Mouse (Mus musculus) hindbrain, postnatal 0 days (tissue): ENCODE measurements around the gene Cspg5. TPM values are rescaled to one million over a fixed set of nuclear protein-coding genes. Genes with fewer than 3 reads are reported as not detected.

Source experiments
- ATAC-seq: fragments of 200-750 bp; cut with Nextera tagmentation; 2 replicates; pipeline ENCODE4 v1.8.0; 2017; ENCODE audit warnings: mild to moderate bottlenecking, moderate TSS enrichment, moderate library complexity
- DNase-seq: peaks from one replicate; pipeline ENCODE4 v3.0.0-alpha.2; 2015; ENCODE audit warnings: low spot score
- H3K27ac ChIP-seq: fragments of 300-500 bp; sonication (generic); 2 replicates; pipeline ENCODE4 v1.5.1; 2014; ENCODE audit warnings: mild to moderate bottlenecking
- H3K27me3 ChIP-seq: fragments of 300-500 bp; sonication (generic); 2 replicates; pipeline ENCODE4 v1.6.1; 2014; ENCODE audit warnings: low read length, mixed read lengths; ENCODE audit not compliant: insufficient read depth
- H3K36me3 ChIP-seq: fragments of 300-500 bp; sonication (generic); 2 replicates; pipeline ENCODE4 v1.6.1; 2014; ENCODE audit warnings: low read length, mixed read lengths; ENCODE audit not compliant: insufficient read depth
- H3K4me1 ChIP-seq: fragments of 300-500 bp; sonication (generic); 2 replicates; pipeline ENCODE4 v1.6.1; 2014; ENCODE audit warnings: antibody characterized with exemption, low read length, mixed read lengths; ENCODE audit not compliant: insufficient read depth
- H3K4me2 ChIP-seq: fragments of 300-500 bp; sonication (generic); 2 replicates; pipeline ENCODE4 v1.6.1; 2014; ENCODE audit warnings: low read depth, mild to moderate bottlenecking, low read length, moderate library complexity, mixed read lengths
- H3K4me3 ChIP-seq: fragments of 300-500 bp; sonication (generic); 2 replicates; pipeline ENCODE4 v1.5.1; 2014; ENCODE audit warnings: low read length
- H3K9ac ChIP-seq: fragments of 300-500 bp; sonication (generic); replicated peaks from 2 replicates; pipeline ENCODE4 v1.6.1; 2014; ENCODE audit warnings: mild to moderate bottlenecking, low read length, moderate library complexity, mixed read lengths
- H3K9me3 ChIP-seq: fragments of 300-500 bp; sonication (generic); 2 replicates; pipeline ENCODE4 v1.6.1; 2016; ENCODE audit warnings: low read length, mixed read lengths
- CTCF ChIP-seq: IDR thresholded peaks from 2 replicates; pipeline ENCODE4 v1.5.1; 2016; ENCODE audit warnings: antibody characterized with exemption, control low read depth, low read depth
- WGBS: fragments of 180-500 bp; shearing (Covaris S2); extraction: QIAGEN DNeasy Blood & Tissue Kit; methylation state at CpG from one replicate; pipeline ENCODE4 v1.1.7; 2014; 5-methylcytosine and 5-hydroxymethylcytosine counted together
- polyA plus RNA-seq: library from polyadenylated mRNA; unstranded; fragments of >200 nt; fragmentation: Nextera tagmentation; extraction: Ambion mirVana; gene quantifications from 2 replicates; pipeline ENCODE4 v1.2.1, GENCODE M21; 2015
- total RNA-seq: library from RNA; depleted of rRNA; stranded (reverse); fragments of >200 nt; gene quantifications from 2 replicates; pipeline ENCODE4 v1.2.3, GENCODE M21; 2014

The Cspg5 gene
- total and polyA plus RNA-seq, 2 experiments from 2014 or later: 266 to 412 TPM

DNA sequence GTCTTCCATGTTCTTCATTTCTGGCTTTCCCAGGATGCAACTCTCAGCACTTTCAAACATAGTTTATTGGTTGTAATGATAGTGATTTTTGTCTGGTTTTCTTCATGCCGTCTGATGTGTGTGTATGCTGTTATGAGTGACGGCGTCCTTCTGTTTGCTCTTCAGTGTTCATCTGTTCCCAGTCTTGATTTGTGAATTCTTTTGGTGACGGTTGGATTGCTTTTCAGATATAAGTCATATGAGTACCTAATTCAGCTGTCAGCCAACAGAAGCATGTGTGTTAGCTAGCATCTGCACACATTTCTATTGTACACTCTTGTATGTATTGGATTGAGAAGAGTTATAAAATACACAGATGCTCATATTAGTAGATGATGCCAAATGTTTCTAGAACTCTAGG lies 19.3 kb upstream of the Cspg5 start:
- Histone ChIP-seq H3K9ac (no peak overlapping the region), H3K27me3 (no peaks in the 10 kb centered on the region), H3K9me3 (no peaks in the 10 kb centered on the region), H3K4me3 (no peak overlapping the region), H3K36me3 (peaks cover 36% of the 10 kb centered on the region), H3K4me2 (no peak overlapping the region), H3K4me1 (no peaks in the 10 kb centered on the region; the same call in 1 of the 2 replicates), H3K27ac (no peak overlapping the region)
- TF ChIP-seq CTCF: no peak
- 93% methylated on average over 4 of the region's 4 CpGs for WGBS
- DNase-seq (no peak), ATAC-seq (no peak)

GRCm38 (mm10) chr9:110226191-110226590 lies 17.4 kb upstream of the Cspg5 start:
- Histone ChIP-seq H3K36me3 (peaks cover 35% of the 10 kb centered on the region), H3K27me3 (no peaks in the 10 kb centered on the region), H3K4me1 (no peaks in the 10 kb centered on the region; the same call in 1 of the 2 replicates), H3K4me3 (no peak overlapping the region), H3K9me3 (no peaks in the 10 kb centered on the region), H3K27ac (no peak overlapping the region), H3K9ac (no peak overlapping the region), H3K4me2 (no peak overlapping the region)
- TF ChIP-seq CTCF: no peak
- no peak for DNase-seq
- ATAC-seq: no peak
- WGBS: 91% methylated on average over 4 of the region's 4 CpGs

DNA sequence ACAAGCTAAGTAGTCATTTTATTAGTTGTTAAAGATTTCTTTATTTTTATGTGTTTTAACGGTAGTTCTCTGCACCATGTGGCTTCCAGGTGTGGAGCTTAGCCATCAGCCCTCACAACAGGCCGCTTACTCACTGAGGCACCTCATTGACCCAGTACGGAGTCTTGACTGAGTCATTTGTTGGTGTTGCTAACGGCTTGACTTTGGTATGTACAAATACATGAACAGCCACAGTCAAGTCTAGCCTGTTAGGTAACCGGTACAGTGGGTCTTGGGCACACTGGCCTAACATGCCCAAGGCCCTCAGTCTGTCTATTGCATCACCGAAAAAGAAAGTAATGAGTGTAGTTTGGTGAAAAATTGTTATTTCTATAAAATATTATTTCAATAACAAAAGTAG lies 14.9 kb upstream of the Cspg5 start:
- H3K9me3 ChIP-seq: no peaks in the 10 kb centered on the region
- DNase-seq: no peak
- WGBS: 80% methylated on average over 6 of the region's 6 CpGs
- no peak overlapping the region for H3K4me2 ChIP-seq
- H3K36me3 ChIP-seq: peaks cover 20% of the 10 kb centered on the region
- H3K27me3 ChIP-seq: no peaks in the 10 kb centered on the region
- no peaks in the 10 kb centered on the region; the same call in 1 of the 2 replicates for H3K4me1 ChIP-seq
- no peak overlapping the region for H3K4me3 ChIP-seq
- no peak for TF ChIP-seq CTCF
- no peak for ATAC-seq
- H3K9ac ChIP-seq: no peak overlapping the region
- H3K27ac ChIP-seq: no peak overlapping the region

DNA sequence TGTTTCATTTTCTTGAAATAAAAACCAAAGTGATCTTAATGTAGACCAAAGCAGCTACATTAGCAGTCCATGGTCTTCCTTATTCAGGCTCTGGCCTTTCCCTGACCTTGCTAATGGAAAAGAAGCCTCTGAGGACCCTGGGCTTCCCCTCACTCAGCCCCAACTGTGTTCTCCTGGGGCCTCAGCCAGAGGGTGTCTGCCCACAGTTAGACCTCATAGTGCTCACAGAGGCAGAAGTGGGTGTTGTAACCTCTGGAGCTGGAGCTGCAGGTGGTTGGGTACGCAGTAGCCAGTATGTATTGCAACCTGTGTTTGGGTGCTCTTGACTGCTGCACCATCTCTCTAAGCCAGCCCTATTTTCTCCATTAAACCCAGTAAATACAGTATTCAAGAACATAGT lies 14.5 kb upstream of the Cspg5 start:
- no peaks in the 10 kb centered on the region for H3K27me3 ChIP-seq
- H3K36me3 ChIP-seq: peaks cover 18% of the 10 kb centered on the region
- ATAC-seq: no peak
- no peak overlapping the region for H3K9ac ChIP-seq
- TF ChIP-seq CTCF: no peak
- no peaks in the 10 kb centered on the region; the same call in 1 of the 2 replicates for H3K4me1 ChIP-seq
- no peak overlapping the region for H3K4me2 ChIP-seq
- no peak for DNase-seq
- H3K4me3 ChIP-seq: no peak overlapping the region
- 100% methylated on average over 1 of the region's 1 CpGs for WGBS
- H3K9me3 ChIP-seq: no peaks in the 10 kb centered on the region
- H3K27ac ChIP-seq: peak overlapping the region; percentile 29; the same call in 1 of the 2 replicates

- Histone ChIP-seq H3K4me3 (no peak overlapping the region), H3K9me3 (no peaks in the 10 kb centered on the region), H3K27me3 (no peaks in the 10 kb centered on the region), H3K27ac (peak overlapping the region; percentile 29), H3K9ac (no peak overlapping the region), H3K4me1 (no peaks in the 10 kb centered on the region; the same call in 1 of the 2 replicates), H3K4me2 (no peak overlapping the region), H3K36me3 (peaks cover 17% of the 10 kb centered on the region)
- DNase-seq: no peak
- 70% methylated on average over 10 of the region's 10 CpGs for WGBS
- no peak for ATAC-seq
- TF ChIP-seq CTCF: no peak
Measured at GRCm38 (mm10) chr9:110229566-110230248, 13.9 kb upstream of the Cspg5 start.

DNA sequence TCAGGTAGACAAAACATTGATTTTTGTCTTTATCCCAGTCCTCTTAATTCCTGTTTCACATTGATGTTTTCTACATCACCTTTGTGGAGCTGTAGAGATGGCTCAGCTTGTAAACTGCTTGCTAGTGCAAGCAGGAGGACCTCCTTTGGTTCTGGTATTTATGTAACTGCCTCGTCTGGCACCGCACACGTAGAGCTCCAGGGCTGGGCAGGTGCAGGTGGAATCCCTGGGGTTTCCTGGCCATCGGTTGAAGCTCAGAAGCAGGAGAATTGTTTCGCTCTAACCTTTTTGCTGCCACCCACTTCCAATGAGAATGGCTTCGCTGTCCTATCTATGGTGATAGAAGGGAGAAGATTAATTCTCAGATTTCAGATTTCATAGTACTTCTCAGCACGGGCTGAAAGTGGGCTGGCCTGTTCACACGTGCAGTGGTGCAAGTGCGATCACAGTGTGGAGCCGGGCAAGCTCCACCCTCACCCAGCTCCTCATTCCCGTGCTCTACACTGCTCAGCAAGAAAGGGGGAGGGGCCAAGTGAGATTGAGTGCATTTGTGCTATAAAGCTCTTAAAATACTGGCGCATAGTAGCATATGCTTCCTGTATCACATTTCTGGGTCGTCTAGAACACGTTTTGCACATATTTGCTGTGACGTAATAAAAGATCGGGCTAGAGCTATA lies 13.1 kb upstream of the Cspg5 start:
- Histone ChIP-seq H3K4me1 (no peaks in the 10 kb centered on the region; the same call in 1 of the 2 replicates), H3K9me3 (no peaks in the 10 kb centered on the region), H3K9ac (no peak overlapping the region), H3K27ac (no peak overlapping the region), H3K4me3 (no peak overlapping the region), H3K27me3 (no peaks in the 10 kb centered on the region), H3K4me2 (no peak overlapping the region), H3K36me3 (peaks cover 26% of the 10 kb centered on the region)
- WGBS: 74% methylated on average over 16 of the region's 16 CpGs
- no peak for TF ChIP-seq CTCF
- 0 out of 2 replicates have a peak, but pooled peaks have one; percentile 38 for ATAC-seq
- no peak for DNase-seq

DNA sequence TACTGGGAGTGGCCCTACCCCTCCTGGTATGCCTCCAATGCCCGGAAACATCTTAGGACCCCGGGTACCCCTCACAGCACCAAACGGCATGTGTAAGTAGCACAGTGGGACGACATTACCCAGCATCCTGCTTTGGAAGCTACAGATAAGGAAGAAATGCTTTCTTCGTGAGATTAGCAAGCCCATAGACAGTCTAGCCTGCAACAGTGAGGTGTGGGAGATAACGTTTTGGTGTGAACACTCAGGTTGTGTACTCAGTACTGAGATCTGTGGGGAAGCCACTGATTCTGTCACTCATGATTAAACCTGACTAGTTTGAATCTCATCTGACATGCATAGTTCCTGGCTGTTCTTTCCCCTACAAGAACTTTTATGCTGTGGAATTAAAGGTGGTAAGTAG lies 8.6 kb upstream of the Cspg5 start:
- Histone ChIP-seq H3K4me2 (no peak overlapping the region), H3K36me3 (peaks cover 36% of the 10 kb centered on the region)

More for the DNA sequence above, 8.6 kb upstream of the Cspg5 start:
- no peak for DNase-seq
- Histone ChIP-seq H3K4me3 (no peak overlapping the region), H3K4me1 (no peaks in the 10 kb centered on the region), H3K9me3 (no peaks in the 10 kb centered on the region), H3K27ac (no peak overlapping the region), H3K27me3 (no peaks in the 10 kb centered on the region), H3K9ac (no peak overlapping the region)
- 94% methylated on average over 6 of the region's 6 CpGs for WGBS
- no peak for TF ChIP-seq CTCF
- no peak for ATAC-seq
